Mouse (Mus musculus) heart, embryonic 11.5 days (tissue): ENCODE data around the gene C1qtnf7. TPM values are rescaled to one million over a fixed set of nuclear protein-coding genes. Genes with fewer than 3 reads are reported as not detected.

ENCODE experiments used
- ATAC-seq: fragments of 200-750 bp; cut with Nextera tagmentation; replicated peaks from 2 replicates; pipeline ENCODE4 v1.8.0; 2017; ENCODE audit warnings: moderate library complexity; ENCODE audit not compliant: insufficient number of reproducible peaks, low FRiP score, low TSS enrichment
- H3K27ac ChIP-seq: fragments of 300-500 bp; sonication (generic); 2 replicates; pipeline ENCODE4 v1.5.1; 2014; ENCODE audit warnings: mild to moderate bottlenecking, low read depth, low read length
- H3K27me3 ChIP-seq: fragments of 300-500 bp; sonication (generic); 2 replicates; pipeline ENCODE4 v1.6.1; 2014; ENCODE audit warnings: mild to moderate bottlenecking, low read length, mixed read lengths; ENCODE audit not compliant: control insufficient read depth, insufficient read depth
- H3K36me3 ChIP-seq: fragments of 300-500 bp; sonication (generic); 2 replicates; pipeline ENCODE4 v1.6.1; 2014; ENCODE audit warnings: mild to moderate bottlenecking, low read length, moderate library complexity, mixed read lengths; ENCODE audit not compliant: control insufficient read depth, insufficient read depth
- H3K4me1 ChIP-seq: fragments of 300-500 bp; sonication (generic); 2 replicates; pipeline ENCODE4 v1.6.1; 2014; ENCODE audit warnings: low read length; ENCODE audit not compliant: control insufficient read depth, insufficient read depth
- H3K4me2 ChIP-seq: fragments of 300-500 bp; sonication (generic); 2 replicates; pipeline ENCODE4 v1.6.1; 2014; ENCODE audit warnings: mild to moderate bottlenecking, moderate library complexity
- H3K4me3 ChIP-seq: fragments of 300-500 bp; sonication (generic); 2 replicates; pipeline ENCODE4 v1.5.1; 2014; ENCODE audit warnings: low read depth, low read length
- H3K9ac ChIP-seq: fragments of 300-500 bp; sonication (generic); 2 replicates; pipeline ENCODE4 v1.6.1; 2014; ENCODE audit warnings: mild to moderate bottlenecking, low read depth, low read length, moderate library complexity
- H3K9me3 ChIP-seq: fragments of 300-500 bp; sonication (generic); replicated peaks from 2 replicates; pipeline ENCODE4 v1.6.1; 2016; ENCODE audit warnings: low read length; ENCODE audit not compliant: control insufficient read depth
- WGBS: fragments of 180-500 bp; shearing (Covaris S2); extraction: QIAGEN DNeasy Blood & Tissue Kit; methylation state at CpG from one replicate; pipeline ENCODE4 v1.1.7; 2014; ENCODE audit not compliant: insufficient replicate concordance; 5-methylcytosine and 5-hydroxymethylcytosine counted together
- polyA plus RNA-seq: library from polyadenylated mRNA; unstranded; fragments of >200 nt; fragmentation: Nextera tagmentation; extraction: Ambion mirVana; gene quantifications from 2 replicates; pipeline ENCODE4 v1.2.1, GENCODE M21; 2014

C1qtnf7 gene
- polyA plus RNA-seq, 1 experiment from 2014 or later: 5.2 TPM

DNA sequence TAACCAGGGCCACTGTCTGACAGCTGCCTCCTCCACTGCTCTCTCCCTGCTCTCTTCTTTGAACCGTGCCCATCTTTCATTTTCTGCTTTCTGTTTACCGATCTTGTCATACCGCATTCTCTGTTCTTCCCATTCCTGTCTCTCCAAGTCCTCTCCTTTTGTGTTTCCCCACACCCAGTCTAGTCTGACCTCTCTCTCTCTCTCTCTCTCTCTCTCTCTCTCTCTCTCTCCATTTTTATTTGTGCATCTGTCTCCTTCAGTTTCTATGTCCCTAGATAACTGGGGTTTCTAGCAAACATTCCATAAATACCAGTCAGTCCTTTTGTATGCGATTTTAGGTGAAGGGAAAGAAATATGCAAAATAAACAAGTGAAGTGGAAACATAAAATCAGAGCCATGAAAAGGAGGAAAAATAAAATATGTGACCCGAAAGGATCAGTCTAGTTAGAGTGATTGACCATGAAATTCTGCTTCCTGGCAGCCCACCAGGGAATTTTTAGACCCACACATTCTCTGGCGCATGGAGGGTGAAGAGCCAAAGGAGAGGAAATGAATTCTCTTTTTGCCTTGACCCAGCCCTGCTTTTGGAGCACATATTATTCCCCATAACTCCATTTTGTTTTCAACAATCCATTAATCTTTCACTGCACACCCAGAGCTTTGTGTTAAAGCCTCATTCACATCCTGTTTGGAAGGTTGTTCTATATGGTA lies 11.7 kb downstream of the C1qtnf7 start:
- no peak for ATAC-seq
- WGBS: 76% methylated on average over 6 of the region's 6 CpGs
- Histone ChIP-seq H3K27me3 (no peaks in the 10 kb centered on the region), H3K4me3 (no peak overlapping the region), H3K36me3 (no peaks in the 10 kb centered on the region), H3K27ac (no peak overlapping the region), H3K4me2 (no peak overlapping the region), H3K4me1 (0 out of 2 replicates have a peak, but pooled peaks cover 2% of the 10 kb centered on the region), H3K9ac (no peak overlapping the region), H3K9me3 (no peaks in the 10 kb centered on the region)

DNA sequence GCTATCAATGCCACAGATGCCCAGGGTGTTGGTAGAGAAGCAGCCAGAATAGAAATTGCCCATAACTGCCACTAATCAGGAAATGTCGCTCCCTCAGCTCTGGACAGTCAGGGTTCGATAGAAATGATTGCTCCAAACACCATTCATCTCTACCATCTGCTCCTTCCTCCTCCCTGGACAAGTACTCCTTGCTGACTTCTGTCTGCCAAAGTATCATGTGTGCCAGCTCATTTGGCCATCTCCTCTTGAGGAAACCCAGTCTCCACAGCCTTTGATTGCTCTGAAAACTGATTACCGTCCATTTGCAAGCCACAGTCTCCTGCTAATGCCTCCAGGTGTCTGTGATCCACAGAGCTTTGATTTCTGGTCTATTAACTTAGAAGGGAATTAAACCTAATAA lies 14.8 kb downstream of the C1qtnf7 start:
- WGBS: 76% methylated on average over 3 of the region's 3 CpGs
- Histone ChIP-seq H3K4me3 (no peak overlapping the region), H3K36me3 (no peaks in the 10 kb centered on the region), H3K4me1 (0 out of 2 replicates have a peak, but pooled peaks cover 2% of the 10 kb centered on the region), H3K27me3 (no peaks in the 10 kb centered on the region), H3K9ac (no peak overlapping the region), H3K4me2 (no peak overlapping the region), H3K27ac (no peak overlapping the region), H3K9me3 (no peaks in the 10 kb centered on the region)
- ATAC-seq: no peak

DNA sequence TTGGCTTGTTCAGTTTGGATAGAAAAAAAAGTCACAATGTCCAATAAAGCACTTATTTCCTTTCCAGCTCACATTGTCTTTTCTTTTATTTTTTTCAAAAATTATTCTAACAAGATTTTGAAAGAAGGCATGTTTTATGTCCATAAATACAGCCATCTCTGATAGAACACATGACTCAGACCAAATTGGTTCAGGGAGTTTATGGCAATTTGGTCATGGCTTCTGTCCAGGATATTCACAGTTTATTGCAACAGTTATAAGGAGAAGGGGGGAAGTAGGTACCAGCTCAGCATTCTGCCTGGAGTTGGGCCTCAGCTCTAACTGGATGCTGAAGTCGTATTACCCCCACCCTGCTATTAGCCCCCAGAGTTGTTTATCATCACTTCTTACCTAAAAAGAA lies 15.5 kb downstream of the C1qtnf7 start:
- WGBS: 79% methylated on average over 1 of the region's 1 CpGs
- no peak for ATAC-seq

GRCm38 (mm10) chr5:43538322-43539167 lies 23.2 kb downstream of the C1qtnf7 start:
- WGBS: 74% methylated on average over 14 of the region's 14 CpGs
- Histone ChIP-seq H3K27ac (no peak overlapping the region), H3K9ac (no peak overlapping the region), H3K27me3 (no peaks in the 10 kb centered on the region), H3K4me2 (no peak overlapping the region), H3K4me1 (no peaks in the 10 kb centered on the region), H3K4me3 (no peak overlapping the region), H3K9me3 (no peaks in the 10 kb centered on the region), H3K36me3 (no peaks in the 10 kb centered on the region)
- no peak for ATAC-seq

More for the DNA sequence above, 15.5 kb downstream of the C1qtnf7 start:
- 0 out of 2 replicates have a peak, but pooled peaks cover 2% of the 10 kb centered on the region for H3K4me1 ChIP-seq
- H3K36me3 ChIP-seq: no peaks in the 10 kb centered on the region
- H3K4me3 ChIP-seq: no peak overlapping the region
- H3K27me3 ChIP-seq: no peaks in the 10 kb centered on the region
- H3K9me3 ChIP-seq: no peaks in the 10 kb centered on the region
- H3K27ac ChIP-seq: no peak overlapping the region
- no peak overlapping the region for H3K4me2 ChIP-seq
- H3K9ac ChIP-seq: no peak overlapping the region

DNA sequence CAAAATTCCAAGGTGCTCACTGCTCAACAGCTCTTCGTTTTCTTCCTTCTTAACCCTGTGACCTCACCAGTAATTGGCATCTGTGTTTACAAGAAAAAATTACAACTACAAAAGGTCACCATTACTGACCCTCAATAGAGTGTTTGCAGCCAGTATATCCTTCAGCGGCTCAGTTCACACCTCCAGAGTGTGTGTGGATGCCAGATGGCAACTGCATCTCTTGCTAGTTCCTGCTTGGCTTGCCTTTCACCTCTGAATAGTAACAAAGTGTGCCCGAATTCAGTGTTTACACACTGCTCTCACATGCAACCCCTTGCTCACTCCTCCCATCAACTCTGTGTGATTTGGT lies 23.8 kb downstream of the C1qtnf7 start:
- Histone ChIP-seq H3K27me3 (no peaks in the 10 kb centered on the region), H3K9ac (no peak overlapping the region), H3K4me1 (no peaks in the 10 kb centered on the region), H3K27ac (no peak overlapping the region), H3K36me3 (no peaks in the 10 kb centered on the region), H3K9me3 (no peaks in the 10 kb centered on the region), H3K4me3 (no peak overlapping the region), H3K4me2 (no peak overlapping the region)
- ATAC-seq: no peak
- WGBS: 60% methylated on average over 3 of the region's 3 CpGs

GRCm38 (mm10) chr5:43539871-43540270 lies 24.5 kb downstream of the C1qtnf7 start:
- no peaks in the 10 kb centered on the region for H3K27me3 ChIP-seq
- no peaks in the 10 kb centered on the region for H3K36me3 ChIP-seq
- no peak overlapping the region for H3K4me2 ChIP-seq
- ATAC-seq: no peak
- H3K9ac ChIP-seq: no peak overlapping the region
- no peak overlapping the region for H3K27ac ChIP-seq
- no peak overlapping the region for H3K4me3 ChIP-seq
- H3K4me1 ChIP-seq: no peaks in the 10 kb centered on the region
- H3K9me3 ChIP-seq: no peaks in the 10 kb centered on the region

- no peak for ATAC-seq
Observed at GRCm38 (mm10) chr5:43541492-43541891, 26.2 kb downstream of the C1qtnf7 start.

DNA sequence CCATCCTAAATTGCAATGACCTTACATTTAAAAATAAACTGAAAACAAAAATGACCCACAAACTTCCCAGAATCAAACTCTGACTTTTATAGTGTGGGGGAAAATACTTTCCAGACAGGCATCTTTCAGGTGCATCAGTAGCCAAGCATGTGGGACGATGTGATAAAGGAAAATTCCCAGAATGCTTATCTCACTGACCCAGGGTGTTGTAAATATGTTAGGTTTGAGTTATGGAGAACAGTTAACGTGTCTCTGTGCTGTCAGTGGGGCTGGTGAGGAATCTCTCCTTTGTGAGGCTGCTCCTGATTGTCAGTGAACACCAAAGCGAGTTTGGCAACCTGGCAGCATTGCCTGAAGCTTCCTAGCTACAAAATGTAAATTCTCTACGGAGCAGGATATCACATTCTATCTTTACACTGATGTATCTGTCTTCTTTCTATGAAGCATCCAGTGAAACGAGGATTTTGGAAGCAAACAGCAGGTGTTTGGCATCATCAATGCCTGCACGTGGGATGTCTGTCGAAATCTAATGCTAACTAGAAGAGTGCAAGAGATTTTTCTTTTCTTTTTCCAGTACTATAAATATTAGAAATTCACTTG lies 27.0 kb downstream of the C1qtnf7 start:
- Histone ChIP-seq H3K4me1 (no peaks in the 10 kb centered on the region), H3K36me3 (no peaks in the 10 kb centered on the region), H3K9ac (no peak overlapping the region), H3K4me3 (no peak overlapping the region), H3K4me2 (no peak overlapping the region), H3K27me3 (no peaks in the 10 kb centered on the region), H3K27ac (no peak overlapping the region), H3K9me3 (no peaks in the 10 kb centered on the region)
- 57% methylated on average over 7 of the region's 7 CpGs for WGBS
- ATAC-seq: no peak

More at GRCm38 (mm10) chr5:43541492-43541891, 26.2 kb downstream of the C1qtnf7 start:
- Histone ChIP-seq H3K9me3 (no peaks in the 10 kb centered on the region), H3K36me3 (no peaks in the 10 kb centered on the region), H3K4me3 (no peak overlapping the region), H3K27me3 (no peaks in the 10 kb centered on the region), H3K9ac (no peak overlapping the region), H3K27ac (no peak overlapping the region), H3K4me2 (no peak overlapping the region), H3K4me1 (no peaks in the 10 kb centered on the region)
- 67% methylated on average over 5 of the region's 5 CpGs for WGBS
